Mouse (Mus musculus) lung, adult 18-20 months (tissue): ENCODE results near the gene Kank1.
A peak's percentile ranks its signal among the peaks of the same experiment; 100 is the strongest.

ENCODE experiments used
- DNase-seq, 2 experiments: peaks; one replicate each; pipeline ENCODE4 v3.0.0; 2022; ENCODE audit warnings: mixed read lengths in 2 of 2

The Kank1 gene

DNA sequence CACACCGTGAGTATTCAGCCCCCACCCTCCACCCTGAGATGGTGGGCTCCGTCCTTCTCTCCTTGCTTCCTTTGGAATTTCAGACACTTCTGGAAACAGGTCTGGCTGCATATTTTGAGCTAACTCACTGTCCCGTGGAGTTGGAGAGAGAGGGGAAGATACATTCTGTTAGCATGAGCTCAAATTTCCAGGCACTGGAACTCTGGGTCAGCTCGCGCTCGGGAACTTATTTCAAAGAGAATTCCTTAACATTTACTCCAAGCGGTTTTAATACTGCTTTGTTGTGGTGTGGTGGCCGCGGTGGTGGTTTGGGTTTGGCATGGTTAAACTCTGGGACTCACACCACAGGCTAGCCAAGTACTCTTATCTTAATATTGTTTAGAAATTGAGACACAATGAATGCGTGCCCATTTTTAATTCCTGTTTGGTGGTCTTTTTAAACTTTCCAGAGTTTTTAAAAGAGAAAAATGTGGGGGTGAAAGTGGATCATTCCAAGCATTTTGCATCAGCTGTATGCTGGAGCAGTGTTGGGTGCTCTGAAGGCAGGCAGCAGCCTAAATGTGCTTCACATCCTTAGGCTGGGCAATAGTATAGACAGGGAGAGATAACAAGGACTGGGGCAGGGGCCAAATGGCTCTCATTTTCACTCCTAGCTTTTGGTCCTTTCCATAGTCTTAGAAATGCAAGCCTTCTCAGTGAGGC is 170.6 kb downstream of the Kank1 start:
- no peak for DNase-seq

DNA sequence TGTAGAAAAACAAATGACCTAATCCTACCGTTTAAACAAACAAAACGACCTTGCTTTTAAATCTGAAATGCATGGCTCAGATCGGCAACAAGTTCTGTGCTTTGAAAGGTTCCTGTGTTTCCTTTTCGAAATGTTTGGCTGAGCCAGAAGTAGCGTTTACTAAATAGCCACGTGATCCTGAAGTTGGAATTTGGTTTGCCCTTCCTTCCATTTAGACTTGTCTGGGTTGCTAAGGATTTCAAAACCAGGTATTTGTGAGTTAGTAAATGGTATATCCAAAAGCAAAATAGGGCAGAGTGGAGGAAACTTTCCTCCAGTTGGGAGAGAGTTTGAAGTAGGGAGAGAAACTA is 171.1 kb downstream of the Kank1 start:
- DNase-seq: no peak

DNA sequence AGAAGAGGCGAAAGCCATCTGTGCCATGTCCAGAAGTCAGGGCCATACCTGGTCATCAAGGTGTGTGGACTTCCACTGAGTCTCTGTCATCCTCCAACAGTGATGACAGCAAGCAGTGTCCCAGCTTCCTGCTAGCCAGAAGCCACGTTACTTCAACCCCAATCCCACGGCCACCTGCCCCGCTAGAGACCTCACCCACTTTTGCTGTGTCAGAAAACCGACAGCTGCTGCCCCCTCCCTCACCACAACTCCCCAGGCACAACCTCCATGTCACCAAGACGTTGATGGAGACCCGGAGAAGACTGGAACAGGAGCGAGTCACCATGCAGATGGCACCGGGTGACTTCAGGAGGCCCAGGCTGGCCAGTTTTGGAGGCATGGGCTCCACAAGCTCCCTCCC is 172.5 kb downstream of the Kank1 start:
- DNase-seq: no peak

DNA sequence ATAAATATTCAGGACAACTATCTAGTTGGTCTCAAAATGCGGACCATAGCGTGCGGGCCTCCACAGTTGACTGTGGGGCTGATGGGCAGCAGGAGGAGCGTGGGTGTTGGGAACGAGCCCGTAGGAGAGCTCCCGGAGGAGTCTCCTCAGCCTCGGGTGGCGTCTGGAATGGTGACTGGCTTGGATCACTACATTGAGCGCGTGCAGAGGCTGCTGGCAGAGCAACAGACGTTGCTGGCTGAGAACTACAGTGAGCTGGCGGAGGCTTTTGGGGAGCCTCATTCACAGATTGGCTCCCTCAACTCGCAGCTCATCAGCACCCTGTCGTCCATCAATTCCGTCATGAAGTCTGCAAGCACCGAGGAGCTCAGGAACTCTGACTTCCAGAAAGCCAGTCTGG is 174.6 kb downstream of the Kank1 start:
- DNase-seq: peak; percentile 31 to 44

DNA sequence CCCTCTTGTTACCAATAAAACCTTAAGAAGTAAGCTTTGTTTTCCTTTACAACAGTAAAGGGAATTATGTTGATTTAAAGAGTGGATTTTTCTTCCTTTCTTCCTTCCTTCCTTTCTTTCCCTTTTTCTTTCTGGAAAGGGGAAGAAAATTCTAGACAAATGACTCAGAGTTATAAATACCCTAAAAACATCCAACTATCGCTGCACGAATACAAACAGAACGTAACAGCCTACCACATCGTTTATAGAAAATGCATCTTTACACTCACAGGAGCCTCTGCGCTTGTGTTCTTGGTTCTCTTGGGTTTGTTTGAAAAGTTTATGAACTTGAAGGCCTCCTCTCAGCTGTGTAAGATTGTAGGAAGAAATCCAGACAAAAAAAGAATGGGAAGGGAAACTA is 178.7 kb downstream of the Kank1 start:
- no peak for DNase-seq

DNA sequence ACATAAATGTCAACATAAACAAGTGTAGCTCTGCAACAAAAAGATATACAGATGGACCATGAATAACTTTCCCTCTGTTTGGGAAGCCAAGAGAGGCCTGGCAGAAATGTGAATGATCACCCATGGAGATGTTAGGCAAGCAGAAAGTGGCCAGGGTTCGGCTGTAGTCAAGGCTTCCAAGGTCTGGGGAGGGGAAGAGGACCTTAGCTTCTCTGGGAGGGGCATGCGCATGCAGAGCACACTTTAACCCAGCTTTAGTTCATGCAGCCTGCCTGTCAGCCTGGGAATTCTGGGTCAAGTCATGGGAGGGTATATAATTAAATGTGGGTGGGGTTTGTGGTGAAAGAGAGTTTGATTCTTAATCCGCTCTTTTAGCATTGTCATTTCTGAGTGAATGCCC is 180.9 kb downstream of the Kank1 start:
- no peak for DNase-seq

DNA sequence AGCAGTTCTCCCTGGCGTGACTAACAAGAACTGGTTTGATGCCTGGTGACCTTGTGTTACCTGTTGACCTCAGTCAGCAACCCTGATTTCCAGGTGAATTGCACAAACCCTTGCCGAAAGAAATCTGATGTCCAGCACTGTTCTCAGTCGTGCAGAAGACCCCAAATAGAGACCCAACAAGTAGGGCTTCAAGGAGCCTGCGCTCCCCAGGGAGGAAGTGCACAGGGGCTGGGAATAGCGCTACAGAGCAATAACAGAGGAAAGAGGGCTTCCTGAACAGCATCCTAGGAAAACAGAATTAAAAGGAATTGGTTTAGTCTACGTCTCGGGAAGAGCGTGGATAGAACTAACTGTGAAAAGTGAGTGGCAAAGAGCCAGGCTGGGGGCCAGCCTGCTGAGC is 183.2 kb downstream of the Kank1 start:
- no peak for DNase-seq

DNA sequence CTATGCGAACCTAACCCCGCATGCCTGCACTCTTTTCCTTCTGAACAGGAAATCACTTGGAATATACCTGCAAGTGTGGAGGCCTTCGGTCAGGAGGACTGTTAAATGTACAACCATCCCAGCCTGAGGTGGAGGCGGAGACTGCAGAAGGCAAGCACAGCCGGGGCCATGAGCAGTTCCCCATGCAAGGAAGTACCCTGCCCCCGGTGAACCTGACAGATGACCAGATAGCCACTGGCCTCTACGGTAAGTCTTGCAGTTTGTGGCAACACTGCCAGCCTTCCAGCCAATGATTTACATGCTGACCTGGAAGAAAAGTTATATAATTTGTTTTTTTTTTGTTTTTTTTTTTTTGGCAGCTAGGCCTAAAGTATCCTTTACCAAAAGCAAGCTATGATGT is 185.3 kb downstream of the Kank1 start:
- DNase-seq: no peak

DNA sequence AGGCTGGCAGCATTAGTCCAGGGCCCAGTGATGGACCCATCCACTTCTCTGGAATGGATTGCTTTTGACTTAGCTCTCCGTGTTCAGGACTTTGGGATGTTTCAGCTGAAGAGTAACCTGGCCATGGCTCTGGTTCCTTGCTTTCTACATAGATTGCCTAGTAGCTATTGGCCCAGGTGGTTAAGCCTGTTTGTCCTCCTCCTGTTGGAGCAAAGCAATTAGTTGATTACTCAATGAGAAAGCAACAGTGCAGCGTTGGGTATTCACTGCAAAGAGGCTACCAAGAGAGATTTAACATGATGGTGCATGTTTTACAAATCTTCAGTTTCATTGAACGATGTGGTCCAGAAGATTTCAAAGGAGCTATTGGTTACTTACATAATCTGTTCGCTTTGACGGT is 186.6 kb downstream of the Kank1 start:
- DNase-seq: no peak

DNA sequence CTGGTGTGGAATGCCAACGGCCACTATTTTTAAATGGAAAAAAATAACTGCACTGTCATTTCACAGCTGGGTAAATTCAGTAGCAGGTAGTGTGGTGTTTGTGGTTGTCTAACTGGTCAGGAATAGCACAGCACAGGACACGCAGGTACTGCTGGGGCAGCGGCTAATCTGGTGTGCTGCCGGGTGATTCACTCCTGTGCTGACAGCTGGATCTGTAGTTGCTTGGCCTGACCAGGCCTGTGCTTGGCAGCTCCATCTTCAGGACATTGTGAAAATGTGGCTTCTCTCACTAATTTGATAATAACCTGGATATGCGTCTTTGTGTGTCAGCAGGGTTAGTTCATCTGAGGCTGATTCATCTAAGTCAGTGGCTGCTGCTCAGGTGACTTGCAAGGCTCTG is 189.7 kb downstream of the Kank1 start:
- no peak for DNase-seq

DNA sequence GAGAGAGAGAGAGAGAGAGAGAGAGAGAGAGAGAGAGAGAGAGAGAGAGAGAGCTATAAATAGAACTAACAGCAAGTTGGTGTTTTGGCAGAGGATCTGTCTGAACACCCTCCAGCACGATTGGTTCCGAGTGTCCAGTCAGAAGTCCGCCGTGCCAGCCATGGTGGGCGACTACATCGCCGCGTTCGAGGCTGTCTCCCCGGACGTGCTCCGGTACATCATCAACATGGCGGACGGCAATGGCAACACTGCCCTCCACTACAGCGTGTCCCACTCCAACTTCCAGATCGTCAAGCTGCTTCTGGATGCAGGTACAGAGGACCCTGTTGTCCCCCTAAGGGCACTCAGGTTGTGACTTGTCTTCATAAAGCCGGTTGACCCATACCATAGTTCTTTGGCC is 191.1 kb downstream of the Kank1 start:
- DNase-seq: no peak

DNA sequence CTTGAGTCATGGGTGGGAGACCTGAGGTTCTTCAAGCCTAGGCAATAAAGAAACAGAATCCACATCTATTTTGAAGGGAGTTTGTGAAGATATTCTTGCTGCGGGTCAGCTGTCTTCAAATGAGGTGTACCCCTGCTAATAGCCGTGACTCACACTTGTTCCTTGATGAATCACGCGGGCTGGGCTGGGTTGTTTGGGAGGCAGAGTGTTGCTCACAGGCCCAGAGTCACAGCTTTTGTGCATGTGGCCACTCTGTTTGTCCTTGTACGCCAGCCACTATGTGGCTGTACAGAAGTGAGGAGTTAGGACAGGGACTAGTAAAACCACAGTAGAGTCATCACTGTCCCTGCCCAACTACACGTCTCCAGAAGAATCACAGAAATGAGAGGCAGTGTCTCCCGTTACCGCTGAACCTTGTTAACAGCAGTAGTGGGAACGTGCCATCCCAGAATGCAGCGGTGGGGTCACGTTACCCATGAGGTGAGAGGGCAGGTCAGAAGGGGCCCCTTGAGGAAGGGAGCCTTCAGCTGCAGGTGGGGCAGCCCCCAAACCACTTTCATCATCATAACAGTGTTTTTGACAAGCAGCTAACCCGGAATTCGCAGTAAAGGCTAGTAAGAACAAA is 191.7 kb downstream of the Kank1 start:
- DNase-seq: no peak

DNA sequence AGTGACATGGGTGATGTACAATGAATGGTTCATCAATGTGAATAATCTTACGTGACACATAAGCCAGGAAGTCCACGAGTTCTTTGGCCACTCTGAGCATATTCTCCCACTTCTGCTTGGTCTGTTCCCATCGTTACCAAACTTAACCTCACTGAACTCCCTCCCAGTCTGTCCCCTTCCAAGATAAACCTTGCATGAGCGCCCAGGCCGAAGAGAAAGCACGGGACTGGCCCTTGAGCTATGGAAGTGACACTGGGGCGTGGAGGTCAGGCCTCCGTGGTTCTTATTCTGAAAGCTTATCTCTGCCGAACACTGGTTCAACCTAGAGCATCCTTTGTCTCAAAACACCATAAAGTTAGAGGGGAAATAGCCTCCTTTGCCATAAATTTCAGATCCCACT is 194.7 kb downstream of the Kank1 start:
- no peak for DNase-seq

DNA sequence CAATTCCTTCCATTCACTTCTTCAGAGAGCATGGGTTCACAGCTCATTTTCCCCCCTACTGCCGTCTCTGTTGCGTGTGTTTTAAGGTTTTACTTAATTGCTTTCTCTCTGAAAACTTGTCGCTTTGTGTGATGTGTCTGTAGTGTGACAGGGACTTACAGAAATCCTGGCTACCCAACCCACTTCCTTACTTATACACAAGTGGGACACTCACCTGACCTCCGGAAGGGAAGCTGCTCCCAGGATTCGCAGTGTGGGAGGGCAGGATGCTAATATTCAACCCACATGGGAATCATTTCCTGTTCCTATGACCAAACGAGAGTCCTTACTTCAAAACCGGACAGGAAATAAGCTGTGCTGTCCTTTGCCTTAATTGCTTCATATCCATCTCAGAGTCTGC is 195.1 kb downstream of the Kank1 start:
- DNase-seq: no peak

DNA sequence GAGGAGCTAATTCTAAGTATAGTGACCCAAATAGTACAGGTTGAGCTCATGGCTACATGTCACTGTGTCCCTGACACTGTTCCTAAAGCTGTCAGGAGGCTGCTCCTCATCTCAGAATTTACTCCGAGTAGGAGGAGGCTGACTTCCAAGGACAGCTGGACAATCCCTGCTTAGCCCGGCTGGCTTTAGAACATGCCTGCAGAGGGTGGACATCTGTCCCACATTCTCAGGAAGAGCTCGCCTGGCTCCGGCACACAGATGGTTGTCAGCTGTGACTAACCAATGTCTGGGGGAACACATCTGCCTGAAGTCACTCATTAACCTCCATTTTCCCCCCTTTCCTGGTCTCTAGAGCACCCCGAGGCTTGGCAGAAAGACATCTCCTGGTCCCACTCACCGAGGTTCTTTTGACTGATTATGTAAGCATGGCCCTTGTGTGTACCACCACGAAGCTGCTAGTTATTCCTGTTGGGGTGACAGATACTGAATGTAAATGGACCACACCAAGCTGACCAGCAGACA is 196.5 kb downstream of the Kank1 start:
- no peak for DNase-seq

DNA sequence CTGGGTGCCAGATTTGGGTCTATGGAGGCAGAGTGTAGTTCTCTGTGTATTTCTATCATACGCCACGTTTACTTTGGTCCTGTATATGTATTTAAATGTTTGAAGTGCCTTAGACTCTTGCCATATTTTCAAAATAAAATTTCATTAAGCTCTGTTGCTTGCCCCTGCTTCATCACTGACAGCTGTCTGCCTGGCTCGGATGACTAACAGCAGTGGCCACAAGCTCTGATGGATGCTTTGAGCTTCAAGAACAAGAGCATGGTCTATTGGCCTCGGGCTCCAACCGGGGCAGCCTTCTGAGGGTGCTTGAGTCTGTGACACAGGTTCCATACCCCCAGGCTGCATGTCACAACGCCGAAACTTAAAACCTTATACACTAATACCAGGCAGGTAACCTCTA is 197.6 kb downstream of the Kank1 start:
- no peak for DNase-seq

DNA sequence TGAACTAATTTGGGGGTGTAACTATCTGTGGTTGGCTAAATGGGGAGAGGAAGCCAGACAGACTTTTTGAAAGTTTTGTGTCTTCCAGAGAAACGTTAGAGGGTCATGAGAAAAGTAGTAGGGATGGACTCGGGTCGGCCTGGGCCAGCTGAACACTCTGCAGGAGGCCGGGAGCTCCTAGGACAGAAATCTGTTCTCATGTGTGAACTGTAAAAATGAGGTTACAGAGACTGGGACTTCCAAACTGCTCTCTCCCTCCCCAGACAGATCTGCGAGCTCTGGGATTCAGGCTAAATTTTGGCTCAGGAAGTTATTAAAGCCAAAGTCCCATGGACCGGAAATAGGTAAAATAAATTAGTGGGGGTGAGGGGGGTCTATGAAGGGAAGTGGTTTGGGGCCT is 198.0 kb downstream of the Kank1 start:
- no peak for DNase-seq

DNA sequence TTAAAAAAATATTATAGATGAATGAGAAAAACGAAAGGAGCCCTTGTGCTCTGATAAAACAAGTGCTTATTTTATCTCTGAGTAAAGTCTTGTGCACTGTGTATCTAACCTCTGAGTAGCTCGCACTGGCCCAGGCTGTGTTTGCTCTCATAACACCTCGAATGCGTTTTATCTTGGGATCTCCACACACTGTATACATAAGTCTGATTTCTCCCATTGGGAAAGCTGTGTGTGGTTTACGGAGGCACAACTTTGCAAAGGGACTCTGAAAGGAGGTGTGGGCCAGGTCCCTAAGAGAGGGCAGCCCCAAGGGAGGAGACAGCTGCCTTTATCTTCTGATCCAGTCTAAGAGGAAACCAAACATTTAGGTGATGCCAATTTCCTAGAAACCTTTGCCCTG is 198.6 kb downstream of the Kank1 start:
- DNase-seq: no peak

DNA sequence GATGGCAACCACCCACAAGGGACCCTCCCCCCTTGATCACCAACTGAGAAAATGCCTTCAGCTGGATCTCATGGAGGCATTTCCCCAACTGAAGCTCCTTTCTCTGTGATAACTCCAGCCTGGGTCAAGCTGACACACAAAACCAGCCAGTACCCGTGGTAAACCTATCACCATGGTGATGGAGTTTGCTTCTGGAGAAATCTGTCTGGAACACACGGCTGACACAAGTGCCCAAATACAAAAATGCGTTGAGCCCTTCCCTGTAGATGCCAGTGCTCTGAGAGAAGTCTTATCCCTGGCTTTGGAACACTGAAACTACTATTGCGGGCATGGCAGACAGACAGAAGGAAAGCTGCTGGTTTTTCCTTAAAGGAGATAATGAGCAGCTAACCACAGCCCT is 199.4 kb downstream of the Kank1 start:
- no peak for DNase-seq

DNA sequence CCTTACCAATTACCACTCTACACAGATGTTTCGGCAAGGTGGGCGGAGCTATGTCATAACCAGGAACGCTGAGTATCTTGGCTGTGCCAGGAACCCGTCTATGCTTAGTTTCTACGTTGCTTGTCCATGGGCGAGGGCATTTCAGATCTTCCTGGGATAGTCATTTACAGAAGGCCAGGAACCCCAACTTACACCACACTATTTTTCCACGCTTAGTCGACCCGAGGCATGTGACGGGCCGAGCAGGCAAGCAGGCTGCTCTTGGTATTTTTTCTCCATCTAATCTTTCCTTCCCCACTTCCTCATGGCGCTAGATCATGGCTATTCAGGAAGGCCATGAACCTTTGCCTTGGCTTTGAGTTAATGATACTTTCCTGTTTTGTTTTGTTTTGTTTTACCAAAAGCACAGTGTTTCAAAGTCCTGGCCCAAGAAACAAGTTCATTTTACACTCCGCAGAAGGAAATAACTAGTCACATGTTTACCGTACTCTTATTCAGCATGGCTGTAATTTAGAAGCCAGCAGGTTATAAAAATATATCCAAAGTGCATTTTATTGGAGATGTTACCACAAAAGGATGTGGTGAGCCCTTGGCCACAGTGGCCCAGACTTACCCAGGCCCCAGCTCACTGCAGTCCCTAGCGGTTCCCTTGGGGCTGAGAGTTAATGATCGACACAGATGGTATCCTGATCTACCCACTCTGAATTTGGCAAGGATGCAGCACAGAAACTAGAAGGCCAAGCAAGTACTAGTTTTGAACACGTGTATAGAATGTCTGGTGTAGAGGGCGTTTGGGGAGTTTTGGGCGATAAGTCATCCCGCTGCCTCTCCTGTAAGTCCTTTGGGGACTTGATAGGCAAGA is 200.2 kb downstream of the Kank1 start:
- DNase-seq: no peak

DNA sequence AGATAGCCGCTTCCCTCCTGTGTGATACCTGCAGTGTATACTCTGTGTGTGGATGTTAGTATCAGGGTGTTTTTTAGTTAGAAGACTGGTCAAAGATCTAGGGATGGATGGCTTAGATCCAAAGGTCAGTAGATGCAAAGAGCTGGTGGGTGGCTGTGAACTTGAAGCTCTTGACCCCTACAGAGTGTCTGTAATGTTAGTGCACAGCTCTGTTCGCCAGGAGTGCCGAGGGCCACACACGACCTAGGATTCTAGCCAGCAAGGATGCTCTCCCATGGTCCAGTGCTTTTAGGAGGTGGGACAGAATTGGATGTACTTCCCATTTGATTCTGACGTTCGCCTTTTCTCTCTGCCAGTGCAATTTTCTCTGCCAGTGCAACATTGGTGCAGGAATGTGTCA is 201.5 kb downstream of the Kank1 start:
- no peak for DNase-seq

DNA sequence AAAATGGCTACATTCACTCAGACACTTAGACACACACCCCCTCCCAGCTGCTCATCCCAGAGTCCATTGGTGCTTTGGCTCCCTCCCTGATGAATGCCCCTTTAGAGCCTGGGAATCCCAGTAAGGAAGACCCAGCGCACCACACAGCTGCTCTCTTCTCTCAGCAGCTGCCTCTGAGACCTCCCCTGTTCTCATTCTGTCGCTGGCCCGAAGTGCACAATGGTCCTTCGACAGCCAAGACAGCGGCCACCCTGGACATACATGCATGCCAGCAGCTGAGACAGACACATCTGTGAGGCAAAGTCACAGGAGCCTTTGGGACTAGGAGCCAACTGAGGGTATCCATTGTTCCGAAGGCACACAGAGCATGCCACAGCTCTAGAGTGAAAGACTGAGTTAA is 203.0 kb downstream of the Kank1 start:
- no peak for DNase-seq

DNA sequence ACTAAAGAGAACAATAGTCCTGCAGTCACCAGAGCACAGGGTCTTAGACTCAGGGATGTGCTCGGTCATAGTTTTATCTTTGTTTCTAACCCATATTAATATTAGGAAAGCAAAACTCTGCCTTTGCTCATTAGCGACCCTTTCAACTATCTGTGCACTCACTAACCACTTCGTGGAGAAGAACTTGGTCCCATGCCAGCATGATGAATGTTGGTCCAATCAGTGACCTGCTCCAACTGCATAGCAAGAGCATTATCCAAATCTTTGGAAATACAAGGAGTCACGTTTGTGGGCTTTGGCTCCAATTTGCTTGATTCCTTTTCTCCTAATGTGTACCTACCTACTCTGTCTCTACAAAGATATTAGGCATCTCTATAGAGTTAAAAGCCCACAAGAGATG is 204.0 kb downstream of the Kank1 start:
- no peak for DNase-seq

DNA sequence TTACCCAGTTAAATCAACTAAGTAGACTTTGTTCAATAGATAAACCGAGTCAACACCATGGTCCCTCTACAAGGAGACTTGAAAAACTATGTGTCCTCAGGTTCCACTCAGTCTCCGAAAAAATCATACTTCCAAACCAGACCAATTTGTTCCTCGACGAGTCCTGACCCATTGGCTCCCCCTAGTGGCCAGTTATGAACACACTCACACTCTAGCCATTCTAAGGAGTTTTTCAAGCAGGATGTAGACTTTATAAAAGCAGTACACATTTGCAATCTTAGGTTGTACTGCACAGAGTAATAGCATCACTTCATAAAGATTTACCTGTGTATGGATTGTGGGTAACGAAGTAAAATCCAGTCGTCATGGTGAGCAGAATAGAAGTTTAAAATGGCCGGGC is 208.3 kb downstream of the Kank1 start:
- peak; percentile 40 to 55 for DNase-seq
